Mouse (Mus musculus) stomach, embryonic 14.5 days (tissue): ENCODE measurements around the gene Camk2d. TPM values are rescaled to one million over a fixed set of nuclear protein-coding genes. Genes with fewer than 3 reads are reported as not detected.

Experiments
- ATAC-seq: fragments of 200-750 bp; cut with Nextera tagmentation; 2 replicates; pipeline ENCODE4 v1.8.0; 2017; ENCODE audit warnings: low read depth, moderate TSS enrichment; ENCODE audit not compliant: insufficient number of reproducible peaks, insufficient read depth, low FRiP score
- H3K27ac ChIP-seq: fragments of 300-500 bp; sonication (generic); 2 replicates; pipeline ENCODE4 v1.5.1; 2014; ENCODE audit warnings: mild to moderate bottlenecking, low read length, moderate library complexity, mixed read lengths
- H3K27me3 ChIP-seq: fragments of 300-500 bp; sonication (generic); 2 replicates; pipeline ENCODE4 v1.6.1; 2014; ENCODE audit warnings: low read length, control low read depth, mixed read lengths; ENCODE audit not compliant: control insufficient read depth, insufficient read depth
- H3K36me3 ChIP-seq: fragments of 300-500 bp; sonication (generic); 2 replicates; pipeline ENCODE4 v1.6.1; 2014; ENCODE audit warnings: mild to moderate bottlenecking, control low read depth, low read length, moderate library complexity, mixed read lengths; ENCODE audit not compliant: control insufficient read depth, insufficient read depth
- H3K4me1 ChIP-seq: fragments of 300-500 bp; sonication (generic); 2 replicates; pipeline ENCODE4 v1.6.1; 2014; ENCODE audit warnings: low read length, control low read depth, mixed read lengths; ENCODE audit not compliant: control insufficient read depth, insufficient read depth
- H3K4me2 ChIP-seq: fragments of 300-500 bp; sonication (generic); replicated peaks from 2 replicates; pipeline ENCODE4 v1.6.1; 2014; ENCODE audit warnings: low read depth, low read length, control low read depth
- H3K4me3 ChIP-seq: fragments of 300-500 bp; sonication (generic); 2 replicates; pipeline ENCODE4 v1.5.1; 2014; ENCODE audit warnings: low read depth, low read length, control low read depth
- H3K9ac ChIP-seq: fragments of 300-500 bp; sonication (generic); replicated peaks from 2 replicates; pipeline ENCODE4 v1.6.1; 2014; ENCODE audit warnings: low read depth, mild to moderate bottlenecking, control low read depth, low read length, moderate library complexity, mixed read lengths
- H3K9me3 ChIP-seq: fragments of 300-500 bp; sonication (generic); 2 replicates; pipeline ENCODE4 v1.6.1; 2016; ENCODE audit warnings: low read depth, low read length, control low read depth; ENCODE audit not compliant: control insufficient read depth
- WGBS: fragments of 180-500 bp; shearing (Covaris S2); extraction: QIAGEN DNeasy Blood & Tissue Kit; methylation state at CpG from one replicate; pipeline ENCODE4 v1.1.7; 2014; 5-methylcytosine and 5-hydroxymethylcytosine counted together
- polyA plus RNA-seq: library from polyadenylated mRNA; unstranded; fragments of >200 nt; fragmentation: Nextera tagmentation; extraction: Ambion mirVana; gene quantifications from 2 replicates; pipeline ENCODE4 v1.2.1, GENCODE M21; 2014

Camk2d gene
- polyA plus RNA-seq, 1 experiment from 2014 or later = 49.0 TPM

DNA sequence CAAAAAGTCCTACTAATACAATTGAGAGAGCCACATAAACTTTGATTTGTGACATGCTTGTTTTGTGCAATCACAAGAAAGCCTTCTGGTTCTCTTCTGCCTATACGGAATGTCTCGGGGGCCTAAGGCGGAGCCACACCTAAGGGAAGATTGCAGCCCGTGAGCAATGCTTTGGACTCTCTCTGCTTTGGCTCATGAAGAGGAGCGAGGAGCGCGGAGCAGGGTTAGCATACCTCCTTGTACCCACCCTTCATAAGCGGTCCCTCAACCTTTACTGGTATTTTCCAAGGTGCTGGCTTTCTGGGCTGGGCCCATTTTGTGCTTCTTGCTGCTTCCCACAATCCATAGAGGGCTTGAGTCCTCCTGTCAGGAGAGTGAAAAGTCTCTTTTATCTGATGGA, 96.7 kb downstream of the Camk2d start:
- 64% methylated on average over 8 of the region's 8 CpGs for WGBS
- no peaks in the 10 kb centered on the region for H3K36me3 ChIP-seq
- 0 out of 2 replicates have a peak overlapping the region, but pooled peaks have one; percentile 1 for H3K9ac ChIP-seq
- ATAC-seq = no peak
- H3K4me2 ChIP-seq = peak overlapping the region; percentile 26; the same call in 1 of the 2 replicates
- H3K4me3 ChIP-seq = no peak overlapping the region
- H3K4me1 ChIP-seq = peaks cover 8% of the 10 kb centered on the region
- H3K27me3 ChIP-seq = no peaks in the 10 kb centered on the region
- H3K27ac ChIP-seq = peak overlapping the region; percentile 55
- H3K9me3 ChIP-seq = no peaks in the 10 kb centered on the region

DNA sequence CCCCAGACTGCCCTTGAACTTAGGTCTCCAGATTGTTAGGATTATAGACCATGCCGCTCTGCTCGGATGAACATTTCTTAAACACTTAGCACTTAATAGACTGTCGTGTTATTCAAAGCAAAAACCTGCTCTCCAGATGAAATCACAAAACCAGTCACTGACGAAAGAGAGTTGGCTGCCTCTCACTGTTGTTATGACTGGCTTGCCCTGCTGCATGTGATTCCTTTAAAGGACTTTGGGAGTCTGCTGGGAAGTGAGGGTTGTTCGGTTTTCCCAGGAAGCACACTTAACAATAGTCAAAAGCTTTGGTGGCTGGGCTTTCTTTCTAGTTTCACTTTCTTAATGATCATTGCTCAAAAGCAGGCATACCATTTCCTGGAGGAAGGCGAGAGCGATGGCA, 97.2 kb downstream of the Camk2d start:
- no peaks in the 10 kb centered on the region for H3K36me3 ChIP-seq
- H3K27me3 ChIP-seq = no peaks in the 10 kb centered on the region
- WGBS = 29% methylated on average over 7 of the region's 7 CpGs
- ATAC-seq = peak; percentile 64; the same call in 1 of the 2 replicates
- H3K4me1 ChIP-seq = peaks cover 8% of the 10 kb centered on the region
- H3K9ac ChIP-seq = no peak overlapping the region
- peak overlapping the region; percentile 26; the same call in 1 of the 2 replicates for H3K4me2 ChIP-seq
- H3K27ac ChIP-seq = peak overlapping the region; percentile 55
- H3K9me3 ChIP-seq = no peaks in the 10 kb centered on the region
- H3K4me3 ChIP-seq = no peak overlapping the region

DNA sequence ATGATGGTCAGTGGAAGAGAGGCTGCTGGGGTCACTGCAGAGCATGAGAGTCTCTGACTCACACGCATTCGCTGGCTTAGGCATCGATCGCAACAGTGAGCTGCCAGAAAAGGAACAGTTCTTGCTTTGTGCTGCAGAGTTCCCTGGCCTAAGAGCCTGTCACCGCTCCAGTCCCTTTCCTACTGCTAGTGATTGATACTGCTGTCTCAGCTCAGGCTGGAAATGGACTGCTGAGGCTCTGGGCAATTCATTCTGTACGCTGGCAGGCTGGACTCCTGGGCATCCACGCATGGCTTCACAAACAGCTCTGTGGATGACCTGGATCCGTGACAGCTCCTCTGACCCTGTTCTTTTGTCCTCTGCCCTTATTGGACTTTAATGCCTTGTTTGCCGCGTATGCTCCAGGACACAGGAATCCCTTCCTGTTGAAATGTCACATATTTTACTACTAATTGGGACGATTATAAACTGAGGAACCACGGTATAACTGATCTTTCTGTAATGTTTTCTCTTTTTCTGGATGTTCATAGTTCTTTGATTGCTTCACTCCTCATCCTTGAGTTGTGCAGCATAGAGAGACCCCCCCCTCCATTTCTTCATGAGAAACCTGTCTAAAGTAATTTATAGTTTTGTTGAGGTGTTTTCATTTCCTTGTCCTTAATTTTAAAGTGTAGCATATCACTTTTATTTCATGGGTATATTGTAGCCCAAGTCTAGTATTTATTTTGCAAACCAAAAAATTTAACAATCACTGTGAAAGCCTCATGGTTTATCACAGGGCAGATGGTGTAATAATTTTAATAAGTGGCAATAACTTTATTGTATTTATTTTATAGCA, 99.6 kb downstream of the Camk2d start:
- peak overlapping the region; percentile 39 for H3K27ac ChIP-seq
- H3K4me3 ChIP-seq = no peak overlapping the region
- peaks cover 8% of the 10 kb centered on the region for H3K4me1 ChIP-seq
- no peaks in the 10 kb centered on the region for H3K27me3 ChIP-seq
- H3K36me3 ChIP-seq = no peaks in the 10 kb centered on the region
- ATAC-seq = peak; percentile 54; the same call in 1 of the 2 replicates
- 30% methylated on average over 12 of the region's 12 CpGs for WGBS
- H3K9ac ChIP-seq = no peak overlapping the region
- H3K4me2 ChIP-seq = no peak overlapping the region
- H3K9me3 ChIP-seq = no peaks in the 10 kb centered on the region

DNA sequence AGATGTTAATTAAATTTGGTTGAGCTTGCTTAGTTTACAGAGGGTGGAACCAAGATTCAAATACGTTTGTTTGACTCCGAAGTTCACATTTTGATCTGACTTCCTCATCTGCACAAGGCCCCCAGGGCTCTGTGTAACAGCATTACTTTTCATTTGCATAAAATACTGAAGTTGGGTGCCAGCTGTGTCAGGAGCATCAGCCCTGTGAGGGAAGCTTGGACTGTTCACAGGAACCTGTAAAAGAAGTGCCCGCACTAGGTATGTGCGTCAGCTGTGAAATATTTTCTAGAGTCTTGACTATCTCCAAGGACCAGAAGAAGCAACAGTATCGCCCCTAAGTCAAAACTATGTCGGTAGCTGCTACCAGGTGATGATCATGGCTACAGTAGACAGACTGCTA, 100.5 kb downstream of the Camk2d start:
- Histone ChIP-seq H3K9me3 (no peaks in the 10 kb centered on the region), H3K27ac (no peak overlapping the region), H3K4me2 (no peak overlapping the region), H3K9ac (no peak overlapping the region), H3K36me3 (no peaks in the 10 kb centered on the region), H3K27me3 (no peaks in the 10 kb centered on the region), H3K4me1 (peaks cover 8% of the 10 kb centered on the region), H3K4me3 (no peak overlapping the region)
- WGBS = 82% methylated on average over 6 of the region's 6 CpGs
- ATAC-seq = 0 out of 2 replicates have a peak, but pooled peaks have one; percentile 31

DNA sequence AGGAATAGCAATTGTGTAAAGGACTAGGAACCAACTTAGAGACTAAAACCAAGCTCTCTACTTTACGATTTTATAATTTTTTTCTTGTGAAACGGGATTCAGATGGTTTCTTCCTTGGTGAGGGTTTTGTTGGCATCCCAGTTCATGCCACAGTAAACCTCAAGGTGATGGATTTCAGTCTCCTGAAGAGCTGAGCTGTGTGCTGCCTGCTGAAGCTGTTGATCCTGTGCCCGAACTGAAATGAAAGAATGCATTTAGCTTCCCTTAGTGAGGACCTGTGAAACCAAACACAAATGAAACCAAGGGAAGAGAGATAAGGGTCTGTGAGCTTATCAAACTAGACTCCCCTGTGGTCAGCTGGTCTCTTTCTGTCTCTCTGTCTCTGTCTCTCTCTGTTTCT, 103.6 kb downstream of the Camk2d start:
- Histone ChIP-seq H3K27me3 (no peaks in the 10 kb centered on the region), H3K4me3 (no peak overlapping the region), H3K4me1 (no peaks in the 10 kb centered on the region), H3K9ac (no peak overlapping the region), H3K36me3 (no peaks in the 10 kb centered on the region), H3K27ac (no peak overlapping the region), H3K9me3 (no peaks in the 10 kb centered on the region), H3K4me2 (no peak overlapping the region)
- WGBS = 62% methylated on average over 3 of the region's 3 CpGs
- ATAC-seq = no peak

DNA sequence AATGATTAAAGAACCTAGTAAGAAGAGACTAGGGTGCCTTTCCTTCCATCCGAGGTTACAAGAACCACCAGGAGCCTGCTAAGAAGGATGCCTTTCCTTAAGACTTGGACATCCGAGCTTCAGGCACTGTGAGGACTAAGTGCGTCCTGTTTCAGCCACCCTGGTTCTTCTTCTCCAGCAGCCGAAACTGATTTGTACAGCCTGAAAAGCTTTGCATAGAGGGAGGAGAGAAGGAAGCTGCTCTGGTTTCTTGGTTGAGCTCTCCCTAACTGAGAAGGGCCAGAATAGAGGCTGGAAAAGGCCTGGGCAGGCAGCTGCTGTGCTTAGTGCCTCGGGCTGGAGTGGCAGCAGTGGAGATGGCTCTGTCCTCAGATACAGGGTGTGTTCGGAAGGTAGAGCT, 105.0 kb downstream of the Camk2d start:
- Histone ChIP-seq H3K4me3 (no peak overlapping the region), H3K4me2 (no peak overlapping the region), H3K36me3 (no peaks in the 10 kb centered on the region), H3K9me3 (no peaks in the 10 kb centered on the region), H3K27ac (no peak overlapping the region), H3K4me1 (no peaks in the 10 kb centered on the region), H3K27me3 (no peaks in the 10 kb centered on the region), H3K9ac (no peak overlapping the region)
- 85% methylated on average over 6 of the region's 6 CpGs for WGBS
- ATAC-seq = no peak

DNA sequence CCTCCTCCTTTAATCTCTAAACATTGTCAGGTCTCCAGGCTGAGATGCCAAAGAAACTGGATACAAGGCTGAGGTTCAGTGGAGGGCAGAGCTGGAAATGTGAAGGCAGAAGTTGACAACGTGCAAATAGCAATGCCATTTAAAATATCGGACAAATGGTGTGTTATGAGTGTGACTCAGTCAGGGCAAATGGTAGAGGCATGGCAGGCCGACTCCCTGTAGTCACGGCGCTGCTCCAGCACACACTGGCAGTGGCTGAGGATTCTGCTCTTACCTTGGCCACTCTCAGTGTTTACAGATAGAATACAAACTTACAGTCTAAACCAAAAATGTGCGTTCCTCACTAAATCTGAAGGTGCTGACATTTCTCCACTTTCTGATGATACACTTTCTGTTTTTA, 105.5 kb downstream of the Camk2d start:
- H3K9ac ChIP-seq = no peak overlapping the region
- no peaks in the 10 kb centered on the region for H3K9me3 ChIP-seq
- H3K4me1 ChIP-seq = no peaks in the 10 kb centered on the region
- no peaks in the 10 kb centered on the region for H3K36me3 ChIP-seq
- no peaks in the 10 kb centered on the region for H3K27me3 ChIP-seq
- H3K4me2 ChIP-seq = no peak overlapping the region
- no peak overlapping the region for H3K4me3 ChIP-seq
- no peak for ATAC-seq
- H3K27ac ChIP-seq = no peak overlapping the region
- 76% methylated on average over 6 of the region's 6 CpGs for WGBS

DNA sequence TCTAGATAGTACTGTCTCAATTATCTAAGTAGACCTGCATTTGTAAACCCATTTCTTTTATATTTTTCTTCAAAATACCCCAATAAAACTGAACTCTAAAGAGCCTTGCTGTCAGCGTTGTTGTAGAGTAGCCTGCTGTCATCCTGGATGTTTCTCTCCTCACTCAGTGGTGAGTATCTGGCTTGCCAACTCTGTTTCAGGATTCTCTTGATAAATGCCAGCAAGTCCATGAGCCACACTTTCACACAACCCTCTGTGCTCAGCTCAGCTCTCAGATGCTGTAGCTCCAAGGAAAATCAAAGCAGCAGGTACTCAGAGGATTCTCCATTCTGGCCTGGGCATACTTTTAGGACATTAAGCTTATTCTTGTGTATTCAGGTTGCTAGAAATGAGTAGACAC, 109.4 kb downstream of the Camk2d start:
- no peaks in the 10 kb centered on the region for H3K27me3 ChIP-seq
- H3K9me3 ChIP-seq = no peaks in the 10 kb centered on the region
- H3K36me3 ChIP-seq = no peaks in the 10 kb centered on the region
- no peak overlapping the region for H3K4me2 ChIP-seq
- no peaks in the 10 kb centered on the region for H3K4me1 ChIP-seq
- no peak for ATAC-seq
- WGBS = 89% methylated on average over 1 of the region's 1 CpGs
- H3K9ac ChIP-seq = no peak overlapping the region
- no peak overlapping the region for H3K27ac ChIP-seq
- no peak overlapping the region for H3K4me3 ChIP-seq
